Comparison of ENCODE assay signal across 7 mouse cellular contexts in genomic region chr11:119913291-119913934, GRCm38 (mm10). TPM values are rescaled to one million over a fixed set of nuclear protein-coding genes. Genes with fewer than 3 reads are reported as not detected.
A peak's percentile ranks its signal among the peaks of the same experiment; 100 is the strongest.
DNase-seq lines count a peak whose midpoint lies in the region; ATAC-seq and TF ChIP-seq lines count a peak whose summit lies in the region.

Gene Chmp6, plus strand, starts transcription at chr11:119913441.

- TF ChIP-seq POLR2A in small intestine, adult 2 months (IDR thresholded peaks at IDR 0.05; ENCODE audit: low read depth, low read length), result peak; percentile 18; the same call in 1 of the 2 replicates

- H3K4me1 ChIP-seq in intestine, embryonic 16.5 days (ENCODE audit: control insufficient read depth, insufficient read depth, low read length), result peaks cover 34% of the 10 kb centered on the region
- peaks cover 34% of the 10 kb centered on the region for H3K4me1 ChIP-seq in midbrain, embryonic 12.5 days
- peaks cover 32% of the 10 kb centered on the region for H3K4me1 ChIP-seq in small intestine, adult 2 months (ENCODE audit: control insufficient read depth, insufficient read depth, insufficient read length, low read length)

- peak within 1 kb of the TSS; percentile 78 for H3K27ac ChIP-seq in intestine, embryonic 16.5 days (ENCODE audit: low read length)
- H3K27ac ChIP-seq in midbrain, embryonic 12.5 days (replicated peaks), result peak within 1 kb of the TSS; percentile 70
- peak within 1 kb of the TSS; percentile 99 for H3K27ac ChIP-seq in small intestine, adult 2 months (ENCODE audit: insufficient read depth, low read depth, low read length)

- no peak for TF ChIP-seq CTCF in small intestine, adult 2 months (IDR thresholded peaks at IDR 0.05; ENCODE audit: extremely low read depth, insufficient read length, insufficient replicate concordance, low read depth, low read length)

- peaks cover 17% of the 10 kb centered on the region for H3K36me3 ChIP-seq in intestine, embryonic 16.5 days (ENCODE audit: control insufficient read depth, insufficient read depth, low read length)
- H3K36me3 ChIP-seq in midbrain, embryonic 12.5 days, result peaks cover 29% of the 10 kb centered on the region
- H3K36me3 ChIP-seq in small intestine, adult 2 months (ENCODE audit: control insufficient read depth, insufficient read depth, low read length), result peaks cover 18% of the 10 kb centered on the region

- under 1% methylated on average over 48 of the region's 48 CpGs for WGBS in intestine, embryonic 16.5 days
- WGBS in midbrain, embryonic 12.5 days, result under 1% methylated on average over 44 of the region's 48 CpGs
- under 1% methylated on average over 48 of the region's 48 CpGs for WGBS in small intestine, adult 2 months

- ATAC-seq in intestine, embryonic 16.5 days, result peak; percentile 51
- ATAC-seq in midbrain, embryonic 12.5 days (ENCODE audit: low FRiP score, low read depth), result peak; percentile 74

- intact Hi-C loops in left cerebral cortex, postnatal 4 days (cut with DNase I), result no loop called here

- H3K9ac ChIP-seq in intestine, embryonic 16.5 days (ENCODE audit: low read depth, low read length), result peak within 1 kb of the TSS; percentile 97
- peak within 1 kb of the TSS; percentile 95 for H3K9ac ChIP-seq in midbrain, embryonic 12.5 days (replicated peaks)

- DNase-seq in adrenal gland, adult 2 months, result peak; percentile 94
- peak; percentile 58 for DNase-seq in embryo, embryonic 11.5 days (ENCODE audit: low read depth, low spot score)
- peak; percentile 91 for DNase-seq in gastrocnemius, postnatal 4 days (ENCODE audit: low spot score in 2 of 2)
- peak; percentile 88 for DNase-seq in left cerebral cortex, postnatal 4 days

- H3K4me2 ChIP-seq in intestine, embryonic 16.5 days (ENCODE audit: low read depth, low read length), result peak within 1 kb of the TSS; percentile 93
- peak within 1 kb of the TSS; percentile 99 for H3K4me2 ChIP-seq in midbrain, embryonic 12.5 days (replicated peaks)

- 0 out of 2 replicates have a peak, but pooled peaks cover 3% of the 10 kb centered on the region for H3K27me3 ChIP-seq in intestine, embryonic 16.5 days (replicated peaks; ENCODE audit: control insufficient read depth, insufficient read depth, low read length)
- peaks cover 4% of the 10 kb centered on the region; the same call in 1 of the 2 replicates for H3K27me3 ChIP-seq in midbrain, embryonic 12.5 days
- no peaks in the 10 kb centered on the region for H3K27me3 ChIP-seq in small intestine, adult 2 months (ENCODE audit: control insufficient read depth, insufficient read depth, low read length)

- peak within 1 kb of the TSS; percentile 99 for H3K4me3 ChIP-seq in intestine, embryonic 16.5 days (ENCODE audit: low read length)
- peak within 1 kb of the TSS; percentile 96 for H3K4me3 ChIP-seq in midbrain, embryonic 12.5 days
- H3K4me3 ChIP-seq in small intestine, adult 2 months (ENCODE audit: low read depth, low read length), result peak within 1 kb of the TSS; percentile 83

- H3K9me3 ChIP-seq in intestine, embryonic 16.5 days (ENCODE audit: control insufficient read depth, low read length), result no peaks in the 10 kb centered on the region
- H3K9me3 ChIP-seq in midbrain, embryonic 12.5 days, result no peaks in the 10 kb centered on the region

RNA-seq across cellular contexts. Expression of gene Chmp6, which starts in this region (rescaled TPM):
- 10 to 100 TPM; 26.0 to 34.9 TPM for total RNA-seq in adrenal gland, adult 2 months (2021)
- polyA plus RNA-seq in adrenal gland, adult 2 months (2012; rRNA removed), result 56.8 and 66.5 TPM in 2 replicates
- total RNA-seq in gastrocnemius, postnatal 4 days (2021), result 10 to 100 TPM; 37.3 to 37.9 TPM
- polyA plus RNA-seq in intestine, embryonic 16.5 days (2015; fragmentation: Nextera tagmentation; extraction: Ambion mirVana), result 92.2 and 94.3 TPM in 2 replicates
- 10 to 100 TPM; 43.2 to 48.2 TPM for total RNA-seq in left cerebral cortex, postnatal 4 days (2021)
- 96.1 and 109 TPM in 2 replicates for polyA plus RNA-seq in midbrain, embryonic 12.5 days (2016; fragmentation: Nextera tagmentation; extraction: Ambion mirVana)
- polyA plus RNA-seq in small intestine, adult 2 months (2012; rRNA removed), result 69.0 and 137 TPM in 2 replicates

Comparison
In these comparisons a context has a peak if more than half of its experiments do, and no peak if none do; other contexts are left out.
1. Peak in every context shown above with its lines: DNase-seq, ATAC-seq, H3K4me3 ChIP-seq and H3K27ac ChIP-seq.